Mouse (Mus musculus) B cell, adult 2 months (primary cell): ENCODE measurements around the gene Ext2.

Source experiments
- DNase-seq, 2 experiments: peaks; one replicate each; pipeline ENCODE4 v3.0.0; 2022

Gene Ext2

GRCm38 (mm10) chr2:93671573-93672184 is 150.7 kb downstream of the Ext2 start:
- no peak for DNase-seq

- DNase-seq, result no peak
Observed at GRCm38 (mm10) chr2:93666146-93666858, 156.1 kb downstream of the Ext2 start.

GRCm38 (mm10) chr2:93665472-93665871 is 156.9 kb downstream of the Ext2 start:
- DNase-seq, result no peak

- DNase-seq, result no peak
Observed at GRCm38 (mm10) chr2:93662240-93662865, 160.0 kb downstream of the Ext2 start.

- DNase-seq, result no peak
Observed at GRCm38 (mm10) chr2:93661096-93661495, 161.3 kb downstream of the Ext2 start.

- no peak for DNase-seq
Observed at GRCm38 (mm10) chr2:93659705-93660308, 162.6 kb downstream of the Ext2 start.

GRCm38 (mm10) chr2:93659004-93659403 is 163.4 kb downstream of the Ext2 start:
- DNase-seq, result no peak

GRCm38 (mm10) chr2:93654336-93655055 is 167.9 kb downstream of the Ext2 start:
- DNase-seq, result no peak

- no peak for DNase-seq
Observed at GRCm38 (mm10) chr2:93649243-93649870, 173.0 kb downstream of the Ext2 start.

- DNase-seq, result no peak
Observed at GRCm38 (mm10) chr2:93647924-93648575, 174.3 kb downstream of the Ext2 start.

- DNase-seq, result no peak
Observed at GRCm38 (mm10) chr2:93647051-93647923, 175.1 kb downstream of the Ext2 start.

GRCm38 (mm10) chr2:93645626-93646320 is 176.6 kb downstream of the Ext2 start:
- DNase-seq, result no peak

- DNase-seq, result no peak
Observed at GRCm38 (mm10) chr2:93645197-93645596, 177.2 kb downstream of the Ext2 start.

- DNase-seq, result no peak
Observed at GRCm38 (mm10) chr2:93644731-93645130, 177.6 kb downstream of the Ext2 start.

- DNase-seq, result no peak
Observed at GRCm38 (mm10) chr2:93644234-93644633, 178.1 kb downstream of the Ext2 start.

GRCm38 (mm10) chr2:93643403-93643780 is 179.0 kb downstream of the Ext2 start:
- DNase-seq, result no peak

- DNase-seq, result no peak
Observed at GRCm38 (mm10) chr2:93634609-93635008, 187.8 kb downstream of the Ext2 start.

- no peak for DNase-seq
Observed at GRCm38 (mm10) chr2:93624665-93625408, 197.5 kb downstream of the Ext2 start.

- DNase-seq, result no peak
Observed at GRCm38 (mm10) chr2:93619208-93619849, 203.0 kb downstream of the Ext2 start.
